Mouse (Mus musculus): ENCODE results near the gene Defb48. TPM values are rescaled to one million over a fixed set of nuclear protein-coding genes. Genes with fewer than 3 reads are reported as not detected.

Defb48 gene
- polyA plus RNA-seq (2015; fragmentation: Illumina TruSeq; extraction: RNeasy Lipid Tissue Mini Kit (QIAGEN cat#74804); ENCODE audit: insufficient read depth, low replicate concordance): not detected

GRCm38 (mm10) chr14:62984410-62984809 lies at the start of gene Defb48:
TSS of gene Defb48 (minus strand) at chr14:62984510.

DNA sequence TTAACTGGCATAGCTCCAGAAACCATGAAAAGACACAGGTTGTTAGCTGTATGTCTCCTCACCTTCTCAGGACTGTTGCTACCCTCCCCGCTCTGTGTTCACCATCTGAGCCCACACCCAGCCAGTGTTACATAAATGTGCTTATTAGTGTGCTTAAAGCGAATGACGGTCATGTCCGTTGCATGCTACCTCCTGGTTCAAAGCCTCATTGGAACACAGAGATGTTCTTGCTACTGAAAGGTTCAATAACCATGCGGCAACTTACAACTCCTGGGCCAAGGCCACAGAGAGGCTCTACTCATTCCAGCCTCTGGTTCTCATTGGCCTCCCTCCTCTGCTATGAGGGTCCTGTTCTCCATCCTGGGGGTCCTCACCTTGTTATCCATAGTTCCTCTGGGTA lies 27.2 kb upstream of the Defb48 start, which contains the start of gene Defb43:
Gene Defb43 (plus strand): TSS at position 301 of the 400 bp plus-strand sequence.

GRCm38 (mm10) chr14:62997777-62998176 lies 13.5 kb upstream of the Defb48 start, which contains the start of gene Defb47:
TSS of gene Defb47 (plus strand) at chr14:62998077.

Other genes with a start within 250 kb of the Defb48 start
- 50.2 TPM for gene Ints6, start 223.3 kb downstream of the Defb48 start, polyA plus RNA-seq (2015; fragmentation: Illumina TruSeq; extraction: RNeasy Lipid Tissue Mini Kit (QIAGEN cat#74804); ENCODE audit: insufficient read depth, low replicate concordance)
- gene Wdfy2, start 146.8 kb downstream of the Defb48 start, polyA plus RNA-seq (2015; fragmentation: Illumina TruSeq; extraction: RNeasy Lipid Tissue Mini Kit (QIAGEN cat#74804); ENCODE audit: insufficient read depth, low replicate concordance): 33.9 TPM
- gene Defb47, start 13.6 kb upstream of the Defb48 start, polyA plus RNA-seq (2015; fragmentation: Illumina TruSeq; extraction: RNeasy Lipid Tissue Mini Kit (QIAGEN cat#74804); ENCODE audit: insufficient read depth, low replicate concordance): not detected
- gene Defb43, start 27.3 kb upstream of the Defb48 start, polyA plus RNA-seq (2015; fragmentation: Illumina TruSeq; extraction: RNeasy Lipid Tissue Mini Kit (QIAGEN cat#74804); ENCODE audit: insufficient read depth, low replicate concordance): not detected
- gene Defb42, start 62.5 kb upstream of the Defb48 start, polyA plus RNA-seq (2015; fragmentation: Illumina TruSeq; extraction: RNeasy Lipid Tissue Mini Kit (QIAGEN cat#74804); ENCODE audit: insufficient read depth, low replicate concordance): 5.4 TPM
- not detected for gene Defb30, start 65.5 kb upstream of the Defb48 start, polyA plus RNA-seq (2015; fragmentation: Illumina TruSeq; extraction: RNeasy Lipid Tissue Mini Kit (QIAGEN cat#74804); ENCODE audit: insufficient read depth, low replicate concordance)

Data from spleen, adult 10 weeks (tissue).